Mouse (Mus musculus) retina, adult 2 months (tissue): ENCODE measurements around the gene Rad51ap1.

Source experiments
- DNase-seq: peaks from one replicate; pipeline ENCODE4 v3.0.0-alpha.2; 2012; ENCODE audit warnings: low read depth, low spot score

The Rad51ap1 gene

DNA sequence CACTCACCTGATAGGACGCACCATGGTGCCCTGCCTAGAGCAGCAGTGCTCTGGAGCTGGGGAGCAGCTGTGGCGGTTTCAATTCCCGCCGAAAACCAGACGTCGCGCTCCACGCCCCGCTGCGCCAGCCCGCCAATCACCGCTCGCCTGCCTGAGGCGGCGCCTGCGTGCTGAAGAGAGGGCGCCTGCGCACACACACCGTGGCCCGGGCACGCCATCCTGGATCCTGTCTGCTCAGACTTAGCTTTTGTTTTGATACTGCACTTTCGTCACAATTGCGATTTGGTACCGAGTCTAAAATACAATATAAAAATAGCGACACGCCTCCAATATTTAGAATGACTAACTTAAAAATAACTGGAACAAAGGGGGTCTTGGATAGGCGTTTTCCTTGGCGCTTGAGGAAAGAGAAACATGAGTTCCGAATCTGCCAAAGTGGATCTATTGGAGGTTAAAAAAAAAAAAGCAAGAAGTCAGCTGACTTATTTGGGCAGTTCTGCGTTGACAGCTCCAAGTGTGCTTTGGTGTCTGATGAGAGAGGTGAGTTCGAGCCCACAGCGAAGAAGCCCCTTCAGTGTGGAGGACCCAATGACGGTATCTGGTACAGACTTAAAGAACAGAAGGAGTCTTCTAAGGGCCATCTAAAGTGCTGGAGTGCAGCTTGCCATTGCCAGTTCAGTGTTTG, at the start of gene Rad51ap1, which contains the start of gene D6Wsu163e:
Rad51ap1 (minus strand) TSS at position 101 of the 685 bp plus-strand sequence.
D6Wsu163e (plus strand) TSS at position 476 of the 685 bp plus-strand sequence.
- DNase-seq = peak; percentile 88

DNA sequence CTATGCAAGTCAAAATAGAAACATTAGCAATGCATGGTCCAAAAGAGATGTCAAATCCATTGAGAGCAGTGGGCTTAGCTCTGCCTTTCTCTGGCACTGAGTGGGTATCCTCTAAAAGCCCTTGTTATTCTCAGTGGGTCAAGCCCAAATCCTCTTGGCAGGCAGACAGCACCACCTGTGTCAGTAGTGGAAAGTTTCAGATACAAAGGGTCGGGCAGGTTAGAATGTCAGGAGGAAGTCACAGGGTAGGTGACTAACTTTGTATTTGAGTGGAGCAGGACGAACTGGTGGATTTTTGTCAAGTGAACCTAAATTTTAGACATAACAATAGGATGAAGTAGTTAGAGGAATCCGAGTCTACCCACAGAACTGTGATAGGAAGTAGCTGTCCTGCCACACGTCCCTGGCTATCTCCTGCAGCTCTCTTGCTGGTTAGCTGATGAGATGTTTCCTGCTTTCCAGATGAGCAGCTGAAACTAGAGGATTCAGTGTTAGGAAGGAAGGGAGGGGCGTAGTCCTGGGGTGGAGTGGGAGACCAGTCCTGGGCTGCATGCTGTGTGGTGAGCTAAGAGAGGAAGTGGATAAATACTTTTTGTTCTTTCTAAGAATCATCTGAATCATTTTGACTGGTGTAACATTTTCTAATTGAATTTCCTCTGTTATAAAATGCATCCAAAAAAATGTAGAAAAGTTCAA, 42.3 kb upstream of the Rad51ap1 start:
- no peak for DNase-seq

DNA sequence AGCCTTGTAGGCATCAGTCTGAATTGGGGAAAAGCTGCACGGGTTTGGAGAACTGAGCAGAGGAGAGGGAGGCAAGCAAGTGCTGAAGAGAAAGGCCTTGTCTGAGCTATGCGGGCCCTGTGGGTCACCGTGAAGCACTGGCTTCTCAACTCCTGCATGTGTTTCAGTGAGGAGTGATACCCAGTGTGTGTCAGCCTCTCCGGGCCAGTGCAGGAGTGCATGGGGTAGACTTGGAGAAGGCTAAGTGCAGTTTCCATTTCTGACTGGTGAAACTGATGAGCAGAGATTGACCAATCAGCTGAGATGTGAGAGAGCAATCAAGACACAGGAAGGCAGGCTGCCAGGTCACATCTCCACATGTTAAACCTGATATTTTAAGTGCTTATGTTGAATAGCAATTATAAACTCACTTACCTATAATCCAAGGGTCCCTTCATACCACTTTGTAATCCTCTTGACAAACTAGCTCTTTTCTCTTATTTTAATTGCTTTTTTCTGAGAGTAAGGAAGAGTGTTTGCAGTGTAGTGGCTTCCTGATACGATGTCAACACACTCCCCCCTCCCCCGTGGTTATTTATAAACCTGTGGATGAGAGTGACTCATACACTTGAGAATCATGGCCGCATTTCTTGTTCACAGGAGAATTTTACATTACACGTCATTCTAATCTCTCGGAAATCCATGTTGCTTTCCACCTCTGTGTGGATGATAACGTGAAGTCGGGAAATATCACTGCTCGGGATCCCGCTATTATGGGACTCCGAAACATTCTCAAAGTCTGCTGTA, 27.0 kb upstream of the Rad51ap1 start:
- DNase-seq = no peak

GRCm38 (mm10) chr6:126963426-126963825, 24.0 kb upstream of the Rad51ap1 start:
- no peak for DNase-seq

DNA sequence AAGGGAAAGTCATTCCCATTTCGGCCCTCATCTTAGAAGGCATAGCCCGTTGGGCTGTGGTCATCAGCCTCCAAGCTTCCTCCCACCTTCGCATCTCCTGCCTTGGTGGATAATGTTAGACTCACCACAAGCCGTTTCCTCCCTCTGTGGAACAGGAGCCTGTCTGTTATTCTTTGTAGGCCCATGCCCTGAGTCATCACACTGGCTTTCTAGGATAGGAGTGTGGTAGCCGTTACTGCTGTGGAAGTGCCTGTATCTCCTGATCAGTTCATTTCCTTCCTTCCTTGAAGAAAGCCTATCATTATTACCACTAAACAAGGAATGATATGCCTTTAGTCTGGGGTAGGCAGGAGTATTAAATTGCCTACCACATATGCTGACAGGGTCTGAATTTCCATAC, 23.3 kb upstream of the Rad51ap1 start:
- DNase-seq = no peak

GRCm38 (mm10) chr6:126961371-126962018, 22.1 kb upstream of the Rad51ap1 start:
- no peak for DNase-seq

GRCm38 (mm10) chr6:126955734-126956133, 16.3 kb upstream of the Rad51ap1 start:
- peak; percentile 51 for DNase-seq

- DNase-seq = no peak
Measured at GRCm38 (mm10) chr6:126948336-126948735, 8.9 kb upstream of the Rad51ap1 start.

GRCm38 (mm10) chr6:126940451-126940850, 1.1 kb upstream of the Rad51ap1 start:
- no peak for DNase-seq

- DNase-seq = no peak
Measured at GRCm38 (mm10) chr6:126938853-126939486, 417 bp downstream of the Rad51ap1 start.

GRCm38 (mm10) chr6:126938047-126938446, 1.3 kb downstream of the Rad51ap1 start:
- no peak for DNase-seq

DNA sequence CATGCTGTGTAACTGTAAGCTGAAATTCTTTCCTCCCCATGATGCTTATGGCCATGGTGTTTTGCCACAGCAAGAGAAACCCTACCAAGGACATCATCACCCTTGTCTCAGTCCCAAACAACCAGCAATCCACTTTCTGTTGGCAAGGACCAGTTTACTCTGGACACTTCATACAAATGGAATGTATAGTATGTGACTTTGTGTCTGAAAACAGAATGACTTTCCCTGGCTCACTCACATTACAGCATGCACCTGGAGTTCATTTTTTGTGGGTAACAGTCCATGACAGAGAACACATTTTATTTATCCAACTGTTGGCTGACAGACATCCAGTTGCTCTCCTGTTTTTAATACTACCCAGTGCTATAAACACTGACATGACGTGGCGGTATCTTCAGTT, 6.5 kb downstream of the Rad51ap1 start:
- no peak for DNase-seq

DNA sequence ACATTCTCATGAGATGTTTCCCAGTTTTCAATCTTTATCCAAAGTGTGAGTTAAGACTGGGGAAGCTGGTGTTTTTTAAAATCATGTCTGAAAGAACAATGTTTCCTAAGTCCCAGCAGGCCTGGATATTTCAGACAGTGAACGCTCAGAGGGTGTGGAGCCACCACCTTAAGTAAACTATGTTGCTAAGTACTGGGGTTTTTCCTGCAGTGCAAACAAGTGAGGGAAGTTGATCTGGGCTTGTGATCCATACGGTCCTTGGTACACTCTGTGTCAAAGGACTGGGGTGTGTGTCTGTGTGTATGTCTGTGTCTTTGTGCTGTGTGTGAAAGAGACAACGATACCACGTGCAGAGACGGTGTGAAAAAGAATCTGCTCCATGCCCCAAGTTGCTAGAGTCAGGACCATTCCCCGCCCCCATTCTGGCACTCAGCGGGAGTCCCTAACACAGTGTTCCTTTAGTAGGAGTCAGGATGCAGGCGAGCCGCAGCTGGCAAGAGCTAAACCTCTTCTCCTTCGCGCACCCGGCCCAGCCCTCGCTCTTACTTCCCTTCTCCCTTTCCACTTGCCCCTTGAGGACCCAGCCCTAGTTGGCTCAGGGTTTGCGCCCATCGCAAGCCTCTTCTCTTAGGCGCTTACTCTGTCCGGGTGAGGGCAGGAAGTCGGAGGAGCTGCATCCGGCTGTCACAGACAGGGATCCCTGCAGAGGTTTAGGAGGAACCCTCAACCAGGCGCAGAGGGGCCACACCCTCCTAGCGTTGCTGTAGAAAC, 18.1 kb downstream of the Rad51ap1 start, which contains the start of gene Dyrk4:
Dyrk4 (minus strand) TSS at position 729 of the 771 bp plus-strand sequence.
- DNase-seq = no peak

- no peak for DNase-seq
Measured at GRCm38 (mm10) chr6:126914928-126915327, 24.5 kb downstream of the Rad51ap1 start.

DNA sequence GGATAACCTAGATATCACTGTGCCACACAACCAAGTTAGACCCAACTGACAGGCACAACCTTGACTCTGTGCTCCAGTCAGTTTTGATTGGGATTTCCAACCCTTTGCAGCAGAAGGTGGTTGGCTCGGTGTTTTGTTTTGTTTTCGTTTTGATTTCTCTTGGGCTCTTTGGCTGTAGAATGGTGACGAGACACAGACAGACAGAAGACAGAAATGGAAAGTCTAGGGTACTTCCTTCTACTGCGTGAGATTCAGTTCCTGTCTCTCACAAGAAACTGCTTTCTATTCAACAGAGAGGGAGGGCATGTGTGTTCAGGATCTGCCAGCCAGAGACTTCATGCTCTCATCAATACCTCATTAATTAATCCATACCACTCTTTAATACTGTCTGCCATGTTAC, 28.7 kb downstream of the Rad51ap1 start:
- DNase-seq = no peak

- no peak for DNase-seq
Measured at GRCm38 (mm10) chr6:126907876-126908275, 31.5 kb downstream of the Rad51ap1 start.

- no peak for DNase-seq
Measured at GRCm38 (mm10) chr6:126907378-126907777, 32.0 kb downstream of the Rad51ap1 start.

- no peak for DNase-seq
Measured at GRCm38 (mm10) chr6:126877118-126877517, 62.3 kb downstream of the Rad51ap1 start.
